In genomic region chr1:74601267-74601962, GRCm38 (mm10) we compare ENCODE assay signal across 7 mouse cellular contexts. TPM values are rescaled to one million over a fixed set of nuclear protein-coding genes. Genes with fewer than 3 reads are reported as not detected.
A peak's percentile ranks its signal among the peaks of the same experiment; 100 is the strongest.
DNase-seq lines count a peak whose midpoint lies in the region; ATAC-seq lines count a peak whose summit lies in the region.

Gene Rnf25 (minus strand): TSS chr1:74601397.
Gene Stk36 (plus strand): TSS chr1:74601445.

- peak; percentile 89 for DNase-seq in adrenal gland, postnatal 10 days
- peak; percentile 86 for DNase-seq in embryonic facial prominence, embryonic 10.5 days (ENCODE audit: low spot score)
- DNase-seq in kidney, adult 11 months: peak; percentile 85
- DNase-seq in limb, embryonic 10.5 days (ENCODE audit: low spot score): peak; percentile 83
- DNase-seq in spleen, adult 12 weeks (ENCODE audit: low spot score): peak; percentile 65

- peaks cover 13% of the 10 kb centered on the region for H3K4me1 ChIP-seq in embryonic facial prominence, embryonic 10.5 days
- peaks cover 14% of the 10 kb centered on the region for H3K4me1 ChIP-seq in limb, embryonic 10.5 days
- H3K4me1 ChIP-seq in midbrain, embryonic 13.5 days (replicated peaks): peaks cover 20% of the 10 kb centered on the region

- H3K27me3 ChIP-seq in embryonic facial prominence, embryonic 10.5 days (replicated peaks; ENCODE audit: low read depth, poor library complexity, severe bottlenecking): no peaks in the 10 kb centered on the region
- H3K27me3 ChIP-seq in limb, embryonic 10.5 days (ENCODE audit: low read depth, poor library complexity, severe bottlenecking): no peaks in the 10 kb centered on the region
- H3K27me3 ChIP-seq in midbrain, embryonic 13.5 days: no peaks in the 10 kb centered on the region

- WGBS in embryonic facial prominence, embryonic 10.5 days: 9% methylated on average over 25 of the region's 25 CpGs
- 10% methylated on average over 25 of the region's 25 CpGs for WGBS in limb, embryonic 10.5 days
- WGBS in midbrain, embryonic 13.5 days: 8% methylated on average over 25 of the region's 25 CpGs

- peaks cover 48% of the 10 kb centered on the region for H3K36me3 ChIP-seq in embryonic facial prominence, embryonic 10.5 days (replicated peaks)
- H3K36me3 ChIP-seq in limb, embryonic 10.5 days: peaks cover 34% of the 10 kb centered on the region
- H3K36me3 ChIP-seq in midbrain, embryonic 13.5 days: peaks cover 48% of the 10 kb centered on the region

- peak within 1 kb of the TSS; percentile 89 for H3K9ac ChIP-seq in midbrain, embryonic 13.5 days (replicated peaks)

- peak; percentile 99 for ATAC-seq in granulocyte monocyte progenitor cell, adult 5-6 weeks (replicated peaks; ENCODE audit: poor library complexity, severe bottlenecking)
- ATAC-seq in midbrain, embryonic 13.5 days: peak; percentile 94

- H3K4me3 ChIP-seq in embryonic facial prominence, embryonic 10.5 days: peak within 1 kb of the TSS; percentile 94
- peak within 1 kb of the TSS; percentile 94 for H3K4me3 ChIP-seq in limb, embryonic 10.5 days
- peak within 1 kb of the TSS; percentile 94 for H3K4me3 ChIP-seq in midbrain, embryonic 13.5 days (replicated peaks)

- peak within 1 kb of the TSS; percentile 88 for H3K27ac ChIP-seq in embryonic facial prominence, embryonic 10.5 days (replicated peaks)
- H3K27ac ChIP-seq in limb, embryonic 10.5 days: peak within 1 kb of the TSS; percentile 86
- H3K27ac ChIP-seq in midbrain, embryonic 13.5 days: 0 out of 2 replicates have a peak within 1 kb of the TSS, but pooled peaks have one; percentile 56

- peak within 1 kb of the TSS; percentile 75 for H3K4me2 ChIP-seq in midbrain, embryonic 13.5 days (replicated peaks)

- no peaks in the 10 kb centered on the region for H3K9me3 ChIP-seq in embryonic facial prominence, embryonic 10.5 days
- no peaks in the 10 kb centered on the region for H3K9me3 ChIP-seq in limb, embryonic 10.5 days (replicated peaks)
- no peaks in the 10 kb centered on the region for H3K9me3 ChIP-seq in midbrain, embryonic 13.5 days

RNA-seq across cellular contexts. Expression of gene Rnf25, which starts in this region (rescaled TPM):
- total RNA-seq in adrenal gland, postnatal 10 days (2021): 10 to 100 TPM; 45.5 to 46.0 TPM
- 35.2 and 39.0 TPM in 2 replicates for polyA plus RNA-seq in embryonic facial prominence, embryonic 10.5 days (2016; fragmentation: Nextera tagmentation; extraction: Ambion mirVana)
- total RNA-seq in granulocyte monocyte progenitor cell, adult 5-6 weeks (2014; fragmentation: Nextera tagmentation): 20.8 and 34.3 TPM in 2 replicates
- total RNA-seq in granulocyte monocyte progenitor cell, adult 5-6 weeks (2017): 17.5 and 28.2 TPM in 2 replicates
- polyA plus RNA-seq in limb, embryonic 10.5 days (2016; fragmentation: Nextera tagmentation; extraction: Ambion mirVana): 36.3 and 41.6 TPM in 2 replicates
- polyA plus RNA-seq in midbrain, embryonic 13.5 days (2015; fragmentation: Nextera tagmentation; extraction: Ambion mirVana): 42.9 and 49.3 TPM in 2 replicates

RNA-seq across cellular contexts. Expression of gene Stk36, which starts in this region (rescaled TPM):
- 1 to 10 TPM; 2.8 to 3.2 TPM for total RNA-seq in adrenal gland, postnatal 10 days (2021)
- 12.4 and 13.1 TPM in 2 replicates for polyA plus RNA-seq in embryonic facial prominence, embryonic 10.5 days (2016; fragmentation: Nextera tagmentation; extraction: Ambion mirVana)
- 0.26 TPM in 1 of 2 replicates, not detected in the other for total RNA-seq in granulocyte monocyte progenitor cell, adult 5-6 weeks (2014; fragmentation: Nextera tagmentation)
- total RNA-seq in granulocyte monocyte progenitor cell, adult 5-6 weeks (2017): not detected in 2 replicates
- polyA plus RNA-seq in limb, embryonic 10.5 days (2016; fragmentation: Nextera tagmentation; extraction: Ambion mirVana): 10.5 and 11.8 TPM in 2 replicates
- polyA plus RNA-seq in midbrain, embryonic 13.5 days (2015; fragmentation: Nextera tagmentation; extraction: Ambion mirVana): 25.8 and 26.4 TPM in 2 replicates

Comparison
In these comparisons a context has a peak if more than half of its experiments do, and no peak if none do; other contexts are left out.
1. Peak in every context shown above with its lines: DNase-seq, ATAC-seq, H3K4me3 ChIP-seq and H3K27ac ChIP-seq.